Mouse (Mus musculus): Measurements from ENCODE around the gene Dusp28. TPM values are rescaled to one million over a fixed set of nuclear protein-coding genes. Genes with fewer than 3 reads are reported as not detected.

Dusp28 gene
- total and polyA plus RNA-seq, 3 experiments, result 11.9 to 12.0 TPM; not detected in 1

GRCm38 (mm10) chr1:92914993-92915392, 8.2 kb downstream of the Dusp28 start:
- DNase-seq (ENCODE audit: low read depth, low spot score), result no peak
- Histone ChIP-seq H3K36me3 (ENCODE audit: control insufficient read depth in 1 of 2, insufficient read depth in 2 of 2, low read length in 2 of 2) (no peaks in the 10 kb centered on the region; a peak in 1 of 4 replicates), H3K27ac (ENCODE audit: control insufficient read depth, low read depth, low read length) (no peak overlapping the region), H3K4me1 (ENCODE audit: control insufficient read depth in 1 of 2, insufficient read depth in 2 of 2, low read length in 2 of 2) (peaks cover 2 to 15% of the 10 kb centered on the region in 2 experiments; a peak in 2 of 4 replicates), H3K27me3 (ENCODE audit: control insufficient read depth in 1 of 2, insufficient read depth in 2 of 2, low read length in 2 of 2) (no peaks in the 10 kb centered on the region), H3K79me2 (ENCODE audit: control insufficient read depth, insufficient read depth, low read length, poor library complexity) (peaks cover 21% of the 10 kb centered on the region), H3K4me3 (ENCODE audit: control insufficient read depth in 1 of 2, insufficient read depth in 1 of 2, low read depth in 2 of 2, low read length in 2 of 2) (no peak overlapping the region), H3K9ac (ENCODE audit: control insufficient read depth, low read depth, low read length, poor library complexity, severe bottlenecking) (no peak overlapping the region), H3K9me3 (replicated peaks; ENCODE audit: insufficient read depth, low read length) (no peaks in the 10 kb centered on the region)
- TF ChIP-seq ZNF384 (IDR thresholded peaks at IDR 0.05; ENCODE audit: low read depth, low read length), result no peak
- no peak for TF ChIP-seq RCOR1 (IDR thresholded peaks at IDR 0.05; ENCODE audit: low read depth, low read length)
- no peak for TF ChIP-seq MAX (IDR thresholded peaks at IDR 0.05; ENCODE audit: low read length)
- no peak for TF ChIP-seq ZMIZ1 (IDR thresholded peaks at IDR 0.05; ENCODE audit: low read depth, low read length)
- TF ChIP-seq MEF2A (IDR thresholded peaks at IDR 0.05; ENCODE audit: extremely low read depth, insufficient replicate concordance, low read depth, low read length, poor library complexity, severe bottlenecking), result no peak
- TF ChIP-seq CHD1 (IDR thresholded peaks at IDR 0.05; ENCODE audit: low read depth, low read length), result no peak
- no peak for TF ChIP-seq NELFE (IDR thresholded peaks at IDR 0.05; ENCODE audit: low read depth, low read length)

GRCm38 (mm10) chr1:92916725-92917124, 9.9 kb downstream of the Dusp28 start:
- TF ChIP-seq TBP (IDR thresholded peaks at IDR 0.05; ENCODE audit: low read depth, low read length) (no peak), CHD2 (IDR thresholded peaks at IDR 0.05; ENCODE audit: low read length) (no peak), SMC3 (IDR thresholded peaks at IDR 0.05; ENCODE audit: low read depth, low read length) (no peak), MXI1 (IDR thresholded peaks at IDR 0.05; ENCODE audit: low read depth, low read length) (no peak), GATA1 (IDR thresholded peaks at IDR 0.05; ENCODE audit: low read depth, low read length) (no peak), NRF1 (IDR thresholded peaks at IDR 0.05; ENCODE audit: insufficient read depth, low read depth, low read length, poor library complexity, severe bottlenecking) (no peak), ETS1 (IDR thresholded peaks at IDR 0.05; ENCODE audit: low read depth, low read length) (no peak), ZC3H11A (IDR thresholded peaks at IDR 0.05; ENCODE audit: low read depth, low read length) (no peak), E2F4 (IDR thresholded peaks at IDR 0.05; ENCODE audit: borderline replicate concordance, low read depth, low read length) (no peak), MAX (IDR thresholded peaks at IDR 0.05; ENCODE audit: low read length) (no peak), USF1 (IDR thresholded peaks at IDR 0.05; ENCODE audit: low read depth, low read length) (no peak), ZMIZ1 (IDR thresholded peaks at IDR 0.05; ENCODE audit: low read depth, low read length) (no peak), UBTF (IDR thresholded peaks at IDR 0.05; ENCODE audit: borderline replicate concordance, insufficient read depth, low read depth, low read length) (no peak), EP300 (IDR thresholded peaks at IDR 0.05; ENCODE audit: low read depth in 1 of 2, low read length in 2 of 2) (no peak), ZKSCAN1 (IDR thresholded peaks at IDR 0.05; ENCODE audit: low read depth, low read length) (no peak), TCF12 (IDR thresholded peaks at IDR 0.05; ENCODE audit: low read depth, low read length) (no peak), POLR2AphosphoS2 (IDR thresholded peaks at IDR 0.05; ENCODE audit: low read length) (no peak)
- H3K36me3 ChIP-seq (ENCODE audit: control insufficient read depth in 1 of 2, insufficient read depth in 2 of 2, low read length in 2 of 2), result no peaks in the 10 kb centered on the region; a peak in 1 of 4 replicates
- H3K27ac ChIP-seq (ENCODE audit: control insufficient read depth, low read depth, low read length), result no peak overlapping the region
- no peaks in the 10 kb centered on the region for H3K27me3 ChIP-seq (ENCODE audit: control insufficient read depth in 1 of 2, insufficient read depth in 2 of 2, low read length in 2 of 2)
- H3K4me3 ChIP-seq (ENCODE audit: control insufficient read depth in 1 of 2, insufficient read depth in 1 of 2, low read depth in 2 of 2, low read length in 2 of 2), result no peak overlapping the region
- no peak for DNase-seq (ENCODE audit: low read depth, low spot score)
- no peaks in the 10 kb centered on the region for H3K9me3 ChIP-seq (replicated peaks; ENCODE audit: insufficient read depth, low read length)
- H3K9ac ChIP-seq (ENCODE audit: control insufficient read depth, low read depth, low read length, poor library complexity, severe bottlenecking), result no peak overlapping the region
- H3K4me1 ChIP-seq (ENCODE audit: control insufficient read depth in 1 of 2, insufficient read depth in 2 of 2, low read length in 2 of 2), result peaks cover 2 to 13% of the 10 kb centered on the region in 2 experiments; a peak in 3 of 4 replicates
- peaks cover 4% of the 10 kb centered on the region; the same call in 1 of the 2 replicates for H3K79me2 ChIP-seq (ENCODE audit: control insufficient read depth, insufficient read depth, low read length, poor library complexity)

Data from MEL (cell line).